Mouse (Mus musculus): ENCODE measurements around the gene Slc5a11.

Slc5a11 gene

GRCm38 (mm10) chr7:123214365-123215075 lies at the start of gene Slc5a11:
TSS of gene Slc5a11 (plus strand) at chr7:123214780.
- DNase-seq: peak; percentile 15

DNA sequence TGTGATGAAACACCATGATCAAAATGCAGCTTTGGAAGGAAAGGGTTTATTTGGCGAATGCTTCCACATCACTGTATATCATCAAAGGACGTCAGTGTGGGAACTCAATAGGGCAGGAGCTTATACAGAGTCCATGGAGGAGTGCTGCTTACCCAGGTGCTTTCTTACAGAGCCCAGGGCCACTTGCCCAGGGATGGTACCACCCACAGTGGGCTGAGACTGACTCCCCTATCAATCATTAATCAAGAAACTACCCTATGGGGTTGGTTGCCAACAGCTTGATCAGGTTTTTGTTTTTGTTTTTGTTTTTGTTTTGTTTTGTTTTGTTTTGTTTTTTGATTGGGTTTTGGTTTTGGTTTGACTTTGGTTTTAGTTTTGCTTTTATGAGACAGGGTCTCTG lies 47.1 kb upstream of the Slc5a11 start:
- no peak for DNase-seq

DNA sequence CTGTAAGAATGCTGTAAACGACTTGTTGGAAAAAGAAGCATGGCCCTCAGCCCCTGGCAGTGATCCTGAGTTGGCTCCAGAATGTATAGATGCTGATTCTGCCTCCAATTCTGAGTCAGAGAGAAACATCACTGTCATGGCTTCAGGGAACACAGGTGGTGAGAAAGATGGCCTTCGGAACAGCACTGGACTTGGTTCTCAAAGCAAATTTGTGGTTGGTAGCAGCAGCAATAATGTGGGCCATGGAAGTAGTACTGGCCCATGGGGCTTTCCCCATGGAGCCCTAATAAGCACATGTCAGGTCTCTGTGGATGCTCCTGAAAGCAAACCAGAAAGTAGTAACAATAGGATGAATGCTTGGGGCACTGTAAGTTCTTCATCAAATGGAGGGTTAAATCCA lies 45.0 kb upstream of the Slc5a11 start:
- no peak for DNase-seq

DNA sequence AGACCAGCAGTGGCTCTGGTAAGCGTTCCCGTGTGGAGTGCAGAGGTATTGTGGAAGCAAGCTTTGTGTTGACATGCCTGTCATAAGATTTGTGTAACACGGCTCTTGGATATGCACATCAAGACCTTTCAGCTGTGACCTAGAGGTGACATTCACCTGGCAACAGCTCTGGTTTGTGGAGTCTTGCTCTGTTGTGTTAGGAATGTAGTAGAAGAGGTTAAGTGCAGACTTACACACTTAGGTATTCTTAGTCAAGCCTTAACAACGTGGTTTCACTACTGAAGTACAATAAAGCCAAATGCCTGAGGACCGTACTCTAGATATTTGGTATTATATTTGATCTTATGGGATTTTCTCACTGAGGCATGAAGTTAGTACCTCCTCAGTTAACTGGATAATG lies 42.5 kb upstream of the Slc5a11 start:
- DNase-seq: no peak

GRCm38 (mm10) chr7:123177215-123177614 lies 37.4 kb upstream of the Slc5a11 start:
- DNase-seq: no peak

- no peak for DNase-seq
These were observed 32.5 kb upstream of the Slc5a11 start for GRCm38 (mm10) chr7:123181787-123182701.

GRCm38 (mm10) chr7:123184891-123185290 lies 29.7 kb upstream of the Slc5a11 start:
- DNase-seq: no peak

DNA sequence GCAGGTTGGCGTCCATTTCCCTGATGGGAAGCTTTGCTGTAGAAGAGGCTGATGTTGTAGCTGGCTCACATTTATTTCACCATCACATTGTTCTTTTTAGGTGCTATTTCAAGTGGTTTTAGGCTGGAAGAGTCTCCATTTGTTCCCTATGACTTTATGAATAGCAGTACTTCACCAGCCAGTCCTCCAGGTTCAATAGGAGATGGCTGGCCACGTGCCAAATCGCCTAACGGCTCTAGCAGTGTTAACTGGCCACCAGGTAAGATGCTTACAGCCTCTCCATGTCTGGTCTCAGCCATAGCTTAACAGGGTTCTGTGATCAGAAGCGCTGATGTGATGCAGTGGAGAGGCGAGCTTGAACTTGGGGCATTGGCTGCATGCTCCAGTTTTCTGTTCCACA lies 28.1 kb upstream of the Slc5a11 start:
- DNase-seq: no peak

GRCm38 (mm10) chr7:123187246-123187645 lies 27.3 kb upstream of the Slc5a11 start:
- no peak for DNase-seq

DNA sequence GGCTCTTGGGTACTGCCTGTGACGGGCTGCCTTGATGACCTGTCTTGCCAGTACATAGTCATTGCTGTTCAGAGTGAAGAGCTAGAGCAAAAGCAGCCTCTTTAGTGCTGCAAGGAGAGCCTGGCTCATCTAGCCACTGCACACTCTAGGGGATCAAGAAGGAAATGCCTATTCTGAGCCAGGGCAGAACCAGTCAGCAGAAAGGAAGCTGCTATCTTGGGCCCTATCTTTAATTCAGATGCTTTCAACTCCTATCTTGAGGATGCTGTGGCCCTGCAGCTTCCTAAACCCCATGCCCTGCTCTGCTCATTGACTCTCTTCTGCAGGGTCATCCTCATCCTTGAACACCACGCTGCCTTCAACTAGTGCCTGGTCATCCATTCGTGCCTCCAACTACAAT lies 26.1 kb upstream of the Slc5a11 start:
- DNase-seq: no peak

DNA sequence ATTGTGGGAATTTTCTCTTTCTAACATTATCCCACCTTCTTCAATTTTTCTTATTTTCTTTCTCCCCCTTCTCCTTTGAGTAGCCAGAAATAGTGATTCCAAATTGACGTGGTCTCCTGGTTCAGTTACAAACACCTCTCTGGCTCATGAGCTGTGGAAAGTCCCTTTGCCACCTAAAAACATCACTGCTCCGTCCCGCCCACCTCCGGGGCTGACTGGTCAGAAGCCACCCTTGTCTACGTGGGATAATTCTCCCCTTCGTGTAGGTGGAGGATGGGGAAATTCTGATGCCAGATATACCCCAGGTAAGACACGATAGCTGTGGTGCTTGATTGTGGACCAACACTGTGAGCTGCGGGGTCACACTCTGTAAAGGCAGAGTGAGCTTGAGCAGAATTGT lies 24.8 kb upstream of the Slc5a11 start:
- no peak for DNase-seq

GRCm38 (mm10) chr7:123191731-123192130 lies 22.8 kb upstream of the Slc5a11 start:
- DNase-seq: no peak

- no peak for DNase-seq
These were observed 21.4 kb upstream of the Slc5a11 start for GRCm38 (mm10) chr7:123193201-123193600.

GRCm38 (mm10) chr7:123194696-123195095 lies 19.9 kb upstream of the Slc5a11 start:
- DNase-seq: no peak

- no peak for DNase-seq
These were observed 18.1 kb upstream of the Slc5a11 start for GRCm38 (mm10) chr7:123196432-123196831.

- no peak for DNase-seq
These were observed 15.9 kb upstream of the Slc5a11 start for GRCm38 (mm10) chr7:123198695-123199094.

- no peak for DNase-seq
These were observed 15.4 kb upstream of the Slc5a11 start for GRCm38 (mm10) chr7:123199151-123199550.

- no peak for DNase-seq
These were observed 14.8 kb upstream of the Slc5a11 start for GRCm38 (mm10) chr7:123199656-123200206.

DNA sequence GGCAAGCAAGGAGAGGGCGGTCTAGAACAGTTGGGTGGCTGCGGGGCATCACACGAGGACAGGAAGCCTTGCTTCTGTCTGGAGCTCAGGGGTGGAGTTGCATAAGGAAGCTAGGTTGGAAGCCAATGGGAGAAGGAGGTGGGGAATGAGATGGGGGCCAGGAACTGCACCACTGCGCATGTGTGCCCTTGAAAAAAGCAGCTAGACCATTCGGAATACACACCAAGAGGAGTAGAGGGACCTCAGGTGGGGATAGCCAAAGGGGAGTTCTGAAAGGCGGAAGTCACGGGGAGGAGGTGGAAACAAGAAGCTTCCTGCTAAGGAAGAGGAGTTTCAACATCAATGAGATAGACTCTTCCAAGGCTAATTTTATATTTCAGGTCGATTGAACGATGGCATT lies 13.9 kb upstream of the Slc5a11 start:
- no peak for DNase-seq

GRCm38 (mm10) chr7:123205261-123205660 lies 9.3 kb upstream of the Slc5a11 start:
- peak; percentile 57 for DNase-seq

GRCm38 (mm10) chr7:123207561-123207960 lies 7.0 kb upstream of the Slc5a11 start:
- DNase-seq: no peak

DNA sequence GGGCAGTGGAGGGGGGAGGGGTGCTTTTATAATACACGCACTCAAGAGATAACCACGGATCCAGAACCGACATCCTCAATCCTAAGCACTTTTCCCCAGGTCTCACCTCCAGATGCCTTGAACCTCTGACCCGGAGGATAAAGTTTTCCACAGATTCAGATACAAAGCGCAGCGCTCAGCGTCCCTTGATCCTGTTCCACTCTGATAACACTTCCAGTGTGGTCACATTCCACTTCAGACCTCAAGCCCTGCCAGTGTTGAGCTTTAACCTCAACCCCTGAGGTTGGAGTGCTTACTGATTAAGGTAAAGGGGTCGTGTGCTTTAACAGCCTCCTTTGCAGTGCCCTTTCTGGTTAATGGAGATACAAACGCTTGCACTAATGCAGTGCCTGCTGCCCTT lies 4.7 kb upstream of the Slc5a11 start:
- no peak for DNase-seq

DNA sequence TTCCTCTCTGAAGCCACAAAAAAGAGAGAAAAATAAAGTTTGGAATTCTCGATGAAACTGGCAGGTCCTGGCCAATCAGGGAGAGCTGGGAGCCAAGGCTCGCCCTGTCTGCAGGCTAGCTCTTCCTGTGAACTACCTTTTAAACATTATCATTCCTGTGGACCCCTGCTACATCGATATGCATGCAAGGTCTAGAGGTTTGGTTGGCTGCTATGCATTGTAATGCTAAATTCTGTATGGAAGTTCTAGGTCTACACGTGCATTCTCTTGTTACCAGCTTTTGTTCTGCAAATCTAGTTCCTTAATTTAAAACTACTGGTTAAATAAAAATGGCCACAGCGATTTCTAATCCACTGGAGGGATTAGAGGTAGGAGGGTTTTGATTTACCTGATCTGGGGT lies 3.1 kb upstream of the Slc5a11 start:
- DNase-seq: no peak

DNA sequence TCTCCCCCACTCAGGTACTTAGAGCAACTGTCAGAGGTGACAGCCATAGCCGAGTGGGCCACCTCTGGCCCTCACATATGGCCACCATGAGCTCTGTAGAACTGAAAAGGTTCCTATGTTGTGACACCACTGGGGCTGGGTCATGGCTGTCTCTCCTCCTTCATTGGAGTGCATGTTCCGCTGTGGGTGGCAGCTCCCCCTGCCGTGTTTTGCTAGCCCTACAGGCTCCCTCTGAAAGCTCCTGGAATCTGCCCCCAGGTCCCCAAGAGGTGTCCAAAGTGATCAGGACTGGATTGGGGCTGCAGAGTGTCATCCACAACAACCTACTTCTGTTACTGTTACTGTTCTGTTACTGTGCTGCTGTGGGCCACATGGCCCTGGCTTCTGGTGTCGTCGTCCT lies 2.3 kb upstream of the Slc5a11 start:
- no peak for DNase-seq
